Mouse (Mus musculus) adrenal gland, adult (tissue): ENCODE measurements around the gene Gm10310.
A peak's percentile ranks its signal among the peaks of the same experiment; 100 is the strongest.
"Not testable (repeated sequence)": the region's sequence is repeated elsewhere in the genome, so short reads cannot be mapped to it uniquely, and the experiment has no call there.

Source experiments
- DNase-seq, 2 experiments: peaks; one replicate each; pipeline ENCODE4 v3.0.0; 2022 to 2023; ENCODE audit warnings: low spot score in 1 of 2; ENCODE audit not compliant: inconsistent age in 2 of 2

Gm10310 gene

GRCm38 (mm10) chr10:129984962-129985361 is at the start of gene Gm10310:
TSS of gene Gm10310 (minus strand) at chr10:129985062.
- DNase-seq, result not testable (repeated sequence)

GRCm38 (mm10) chr10:130030048-130030447 is 45.2 kb upstream of the Gm10310 start, which contains the start of gene Olfr821:
TSS of gene Olfr821 (plus strand) at chr10:130030348.
- no peak for DNase-seq

GRCm38 (mm10) chr10:130012321-130012720 is 27.5 kb upstream of the Gm10310 start, which contains the start of gene Olfr820:
TSS of gene Olfr820 (plus strand) at chr10:130012621.
- no peak for DNase-seq

- DNase-seq, result not testable (repeated sequence)
Observed at GRCm38 (mm10) chr10:130005366-130005765, 20.5 kb upstream of the Gm10310 start.

- not testable (repeated sequence) for DNase-seq
Observed at GRCm38 (mm10) chr10:130004104-130004503, 19.2 kb upstream of the Gm10310 start.

GRCm38 (mm10) chr10:129981867-129982266 is 3.0 kb downstream of the Gm10310 start:
- DNase-seq, result not testable (repeated sequence)

- DNase-seq, result not testable (repeated sequence)
Observed at GRCm38 (mm10) chr10:129976040-129976439, 8.8 kb downstream of the Gm10310 start, which contains the start of gene Olfr247. TSS of gene Olfr247 (minus strand) at chr10:129976140.

- DNase-seq, result not testable (repeated sequence)
Observed at GRCm38 (mm10) chr10:129972994-129973393, 11.9 kb downstream of the Gm10310 start.

GRCm38 (mm10) chr10:129967166-129967565 is 17.7 kb downstream of the Gm10310 start, which contains the start of gene Olfr819:
TSS of gene Olfr819 (minus strand) at chr10:129967266.
- not testable (repeated sequence) for DNase-seq

- peak in 1 of 2 experiments; percentile 6 for DNase-seq
Observed at GRCm38 (mm10) chr10:129966232-129966631, 18.6 kb downstream of the Gm10310 start.

- no peak for DNase-seq
Observed at GRCm38 (mm10) chr10:129949000-129949399, 35.9 kb downstream of the Gm10310 start, which contains the start of gene Olfr818. TSS of gene Olfr818 (minus strand) at chr10:129949100.
